Mouse (Mus musculus): ENCODE results near the gene L3hypdh. TPM values are rescaled to one million over a fixed set of nuclear protein-coding genes. Genes with fewer than 3 reads are reported as not detected.

The L3hypdh gene
- polyA plus RNA-seq, 1 experiment from 2014 or later, result 7.0 TPM

- WGBS, result 2% methylated on average over 46 of the region's 46 CpGs
These were observed 797 bp downstream of the L3hypdh start for GRCm38 (mm10) chr12:72084261-72085023.

GRCm38 (mm10) chr12:72083265-72083664 lies 2.0 kb downstream of the L3hypdh start:
- DNase-seq (ENCODE audit: extremely low spot score, low spot score), result no peak
- 90% methylated on average over 9 of the region's 9 CpGs for WGBS
- H3K27ac ChIP-seq, result no peak overlapping the region
- no peak overlapping the region for H3K4me3 ChIP-seq
- no peaks in the 10 kb centered on the region for H3K9me3 ChIP-seq
- no peaks in the 10 kb centered on the region for H3K27me3 ChIP-seq (ENCODE audit: poor library complexity, severe bottlenecking)
- H3K36me3 ChIP-seq (replicated peaks), result no peaks in the 10 kb centered on the region
- peaks cover 41% of the 10 kb centered on the region for H3K4me1 ChIP-seq

More at GRCm38 (mm10) chr12:72084261-72085023, 797 bp downstream of the L3hypdh start:
- no peaks in the 10 kb centered on the region for H3K27me3 ChIP-seq (ENCODE audit: poor library complexity, severe bottlenecking)
- H3K4me1 ChIP-seq, result peaks cover 41% of the 10 kb centered on the region
- H3K27ac ChIP-seq, result peak overlapping the region; percentile 95
- no peak for DNase-seq (ENCODE audit: extremely low spot score, low spot score)
- no peaks in the 10 kb centered on the region for H3K9me3 ChIP-seq
- peak overlapping the region; percentile 74 for H3K4me3 ChIP-seq
- no peaks in the 10 kb centered on the region for H3K36me3 ChIP-seq (replicated peaks)

GRCm38 (mm10) chr12:72082370-72082769 lies 2.9 kb downstream of the L3hypdh start:
- no peaks in the 10 kb centered on the region for H3K9me3 ChIP-seq
- no peaks in the 10 kb centered on the region for H3K36me3 ChIP-seq (replicated peaks)
- H3K27ac ChIP-seq, result no peak overlapping the region
- peaks cover 32% of the 10 kb centered on the region for H3K4me1 ChIP-seq
- no peaks in the 10 kb centered on the region for H3K27me3 ChIP-seq (ENCODE audit: poor library complexity, severe bottlenecking)
- peak overlapping the region; percentile 27; the same call in 1 of the 2 replicates for H3K4me3 ChIP-seq
- WGBS, result 36% methylated on average over 18 of the region's 18 CpGs
- peak; percentile 24 for DNase-seq (ENCODE audit: extremely low spot score, low spot score)

GRCm38 (mm10) chr12:72081961-72082360 lies 3.3 kb downstream of the L3hypdh start:
- H3K36me3 ChIP-seq (replicated peaks), result no peaks in the 10 kb centered on the region
- H3K27me3 ChIP-seq (ENCODE audit: poor library complexity, severe bottlenecking), result no peaks in the 10 kb centered on the region
- 80% methylated on average over 3 of the region's 3 CpGs for WGBS
- H3K4me3 ChIP-seq, result 0 out of 2 replicates have a peak overlapping the region, but pooled peaks have one; percentile 27
- DNase-seq (ENCODE audit: extremely low spot score, low spot score), result no peak
- no peaks in the 10 kb centered on the region for H3K9me3 ChIP-seq
- H3K27ac ChIP-seq, result no peak overlapping the region
- H3K4me1 ChIP-seq, result peaks cover 28% of the 10 kb centered on the region

GRCm38 (mm10) chr12:72078248-72078647 lies 7.0 kb downstream of the L3hypdh start:
- WGBS, result 94% methylated on average over 3 of the region's 3 CpGs
- Histone ChIP-seq H3K4me1 (peaks cover 11% of the 10 kb centered on the region), H3K27ac (no peak overlapping the region), H3K9me3 (peaks cover 4% of the 10 kb centered on the region; the same call in 1 of the 2 replicates), H3K36me3 (replicated peaks) (peaks cover 13% of the 10 kb centered on the region), H3K27me3 (ENCODE audit: poor library complexity, severe bottlenecking) (no peaks in the 10 kb centered on the region), H3K4me3 (no peak overlapping the region)
- DNase-seq (ENCODE audit: extremely low spot score, low spot score), result no peak

GRCm38 (mm10) chr12:72070327-72071269 lies 14.6 kb downstream of the L3hypdh start, which contains the start of gene Gpr135:
Gene Gpr135 (minus strand): TSS chr12:72071125.
- peak; percentile 87 for DNase-seq (ENCODE audit: extremely low spot score, low spot score)
- peak within 1 kb of the TSS; percentile 83 for H3K27ac ChIP-seq
- H3K9me3 ChIP-seq, result peaks cover 4% of the 10 kb centered on the region; the same call in 1 of the 2 replicates
- under 1% methylated on average over 88 of the region's 94 CpGs for WGBS
- H3K36me3 ChIP-seq (replicated peaks), result peaks cover 13% of the 10 kb centered on the region
- peaks cover 57% of the 10 kb centered on the region for H3K27me3 ChIP-seq (ENCODE audit: poor library complexity, severe bottlenecking)
- peaks cover 18% of the 10 kb centered on the region for H3K4me1 ChIP-seq
- H3K4me3 ChIP-seq, result peak within 1 kb of the TSS; percentile 80

GRCm38 (mm10) chr12:72069626-72070326 lies 15.5 kb downstream of the L3hypdh start:
- no peak for DNase-seq (ENCODE audit: extremely low spot score, low spot score)
- Histone ChIP-seq H3K4me1 (peaks cover 18% of the 10 kb centered on the region), H3K27ac (peak overlapping the region; percentile 83)

GRCm38 (mm10) chr12:72057780-72058179 lies 27.5 kb downstream of the L3hypdh start:
- H3K4me3 ChIP-seq, result no peak overlapping the region
- H3K36me3 ChIP-seq (replicated peaks), result no peaks in the 10 kb centered on the region
- H3K9me3 ChIP-seq, result no peaks in the 10 kb centered on the region
- 0 out of 2 replicates have a peak, but pooled peaks cover 4% of the 10 kb centered on the region for H3K4me1 ChIP-seq
- no peak overlapping the region for H3K27ac ChIP-seq
- no peak for DNase-seq (ENCODE audit: extremely low spot score, low spot score)
- no peaks in the 10 kb centered on the region; the same call in 1 of the 2 replicates for H3K27me3 ChIP-seq (ENCODE audit: poor library complexity, severe bottlenecking)
- 90% methylated on average over 1 of the region's 1 CpGs for WGBS

More at GRCm38 (mm10) chr12:72069626-72070326, 15.5 kb downstream of the L3hypdh start:
- 3% methylated on average over 40 of the region's 40 CpGs for WGBS
- Histone ChIP-seq H3K36me3 (replicated peaks) (peaks cover 9% of the 10 kb centered on the region), H3K27me3 (ENCODE audit: poor library complexity, severe bottlenecking) (peaks cover 57% of the 10 kb centered on the region), H3K4me3 (peak overlapping the region; percentile 80), H3K9me3 (peaks cover 4% of the 10 kb centered on the region; the same call in 1 of the 2 replicates)

GRCm38 (mm10) chr12:72053851-72054250 lies 31.4 kb downstream of the L3hypdh start:
- H3K4me3 ChIP-seq, result no peak overlapping the region
- no peaks in the 10 kb centered on the region for H3K36me3 ChIP-seq (replicated peaks)
- H3K27me3 ChIP-seq (ENCODE audit: poor library complexity, severe bottlenecking), result no peaks in the 10 kb centered on the region; the same call in 1 of the 2 replicates
- 0 out of 2 replicates have a peak, but pooled peaks cover 4% of the 10 kb centered on the region for H3K4me1 ChIP-seq
- 20% methylated on average over 6 of the region's 6 CpGs for WGBS
- no peak for DNase-seq (ENCODE audit: extremely low spot score, low spot score)
- H3K9me3 ChIP-seq, result peaks cover 9% of the 10 kb centered on the region; the same call in 1 of the 2 replicates
- no peak overlapping the region for H3K27ac ChIP-seq

- no peak for DNase-seq (ENCODE audit: extremely low spot score, low spot score)
- H3K4me1 ChIP-seq, result 0 out of 2 replicates have a peak, but pooled peaks cover 4% of the 10 kb centered on the region
- H3K36me3 ChIP-seq (replicated peaks), result no peaks in the 10 kb centered on the region
- H3K27me3 ChIP-seq (ENCODE audit: poor library complexity, severe bottlenecking), result no peaks in the 10 kb centered on the region; the same call in 1 of the 2 replicates
- H3K4me3 ChIP-seq, result no peak overlapping the region
- 42% methylated on average over 6 of the region's 6 CpGs for WGBS
- no peak overlapping the region for H3K27ac ChIP-seq
- peaks cover 9% of the 10 kb centered on the region; the same call in 1 of the 2 replicates for H3K9me3 ChIP-seq
These were observed 31.9 kb downstream of the L3hypdh start for GRCm38 (mm10) chr12:72053303-72053702.

- DNase-seq (ENCODE audit: extremely low spot score, low spot score), result no peak
- WGBS, result 78% methylated on average over 6 of the region's 6 CpGs
- no peak overlapping the region for H3K27ac ChIP-seq
- no peak overlapping the region for H3K4me3 ChIP-seq
- H3K36me3 ChIP-seq (replicated peaks), result no peaks in the 10 kb centered on the region
- 0 out of 2 replicates have a peak, but pooled peaks cover 4% of the 10 kb centered on the region for H3K4me1 ChIP-seq
- no peaks in the 10 kb centered on the region; the same call in 1 of the 2 replicates for H3K27me3 ChIP-seq (ENCODE audit: poor library complexity, severe bottlenecking)
- peaks cover 9% of the 10 kb centered on the region; the same call in 1 of the 2 replicates for H3K9me3 ChIP-seq
These were observed 32.7 kb downstream of the L3hypdh start for GRCm38 (mm10) chr12:72052571-72052970.
